Mouse (Mus musculus): ENCODE measurements around the gene Pcyt1b.

- TF ChIP-seq EP300 (IDR thresholded peaks at IDR 0.05; ENCODE audit: low read depth) (no peak), CTCF (IDR thresholded peaks at IDR 0.05; ENCODE audit: low read depth) (no peak)
These were observed 490 bp downstream of the Pcyt1b start for GRCm38 (mm10) chrX:93655153-93655552.
